Comparison of ENCODE assay signal across 6 mouse cellular contexts in the genomic region with DNA sequence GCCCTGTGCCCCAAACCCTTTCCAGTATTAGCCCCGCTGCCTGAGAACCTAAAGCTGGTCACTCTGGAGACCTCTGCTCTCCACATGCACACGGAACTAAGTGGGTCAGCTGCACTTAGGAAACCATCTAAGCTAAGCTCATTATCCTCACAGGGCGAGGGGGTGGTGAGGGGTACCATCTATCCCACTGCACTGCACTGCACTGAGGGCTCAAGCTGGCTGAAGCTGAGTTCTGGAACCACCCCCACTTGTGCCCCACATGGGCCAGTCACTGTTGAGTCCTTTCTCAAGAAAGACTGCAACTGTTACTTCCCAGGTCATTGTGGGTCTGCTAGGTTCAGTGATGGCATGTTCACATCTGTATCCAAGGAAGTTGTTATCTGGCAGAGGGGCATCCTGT. TPM values are rescaled to one million over a fixed set of nuclear protein-coding genes. Genes with fewer than 3 reads are reported as not detected.
DNase-seq lines count a peak whose midpoint lies in the region; ATAC-seq and TF ChIP-seq lines count a peak whose summit lies in the region.
"Not testable (repeated sequence)": the region's sequence is repeated elsewhere in the genome, so short reads cannot be mapped to it uniquely, and the experiment has no call there.

No protein-coding gene starts in this region.

- not testable (repeated sequence) for H3K4me2 ChIP-seq in hindbrain, embryonic 13.5 days; hindbrain, embryonic 16.5 days (ENCODE audit: low read length); lung, embryonic 16.5 days (ENCODE audit: low read depth, low read length)

- H3K36me3 ChIP-seq in hindbrain, embryonic 13.5 days, result peaks cover 28% of the 10 kb centered on the region
- H3K36me3 ChIP-seq in hindbrain, embryonic 16.5 days (ENCODE audit: control insufficient read depth, insufficient read depth, low read length), result peaks cover 14% of the 10 kb centered on the region
- H3K36me3 ChIP-seq in lung, embryonic 16.5 days (ENCODE audit: control insufficient read depth, insufficient read depth, low read length), result not testable (repeated sequence)

- DNase-seq in Patski (ENCODE audit: low read depth, low spot score), result not testable (repeated sequence)

- H3K4me3 ChIP-seq in hindbrain, embryonic 13.5 days; hindbrain, embryonic 16.5 days (ENCODE audit: low read length); lung, embryonic 16.5 days (ENCODE audit: low read length): not testable (repeated sequence)

- CTCF ChIA-PET in Patski (lab: Charles Lee), result not testable (repeated sequence)

- not testable (repeated sequence) for H3K4me1 ChIP-seq in hindbrain, embryonic 13.5 days (replicated peaks); hindbrain, embryonic 16.5 days (ENCODE audit: control insufficient read depth, insufficient read depth, low read depth, low read length); lung, embryonic 16.5 days (replicated peaks; ENCODE audit: control insufficient read depth, insufficient read depth, low read length)

- not testable (repeated sequence) for H3K9me3 ChIP-seq in hindbrain, embryonic 13.5 days; hindbrain, embryonic 16.5 days (ENCODE audit: control insufficient read depth, low read length); lung, embryonic 16.5 days (ENCODE audit: control insufficient read depth, low read length)

- 87% methylated on average over 3 of the region's 3 CpGs for whole genome bisulfite sequencing in hindbrain, embryonic 13.5 days
- WGBS in hindbrain, embryonic 16.5 days, result 100% methylated on average over 2 of the region's 3 CpGs
- WGBS in lung, embryonic 16.5 days, result 67% methylated on average over 1 of the region's 3 CpGs

- H3K9ac ChIP-seq in hindbrain, embryonic 13.5 days; hindbrain, embryonic 16.5 days (ENCODE audit: low read depth, low read length); lung, embryonic 16.5 days (ENCODE audit: low read length): not testable (repeated sequence)

- H3K27me3 ChIP-seq in Patski; hindbrain, embryonic 13.5 days; hindbrain, embryonic 16.5 days (replicated peaks; ENCODE audit: control insufficient read depth, insufficient read depth, low read length); lung, embryonic 16.5 days (ENCODE audit: control insufficient read depth, insufficient read depth, low read depth, low read length): not testable (repeated sequence)

- in situ Hi-C loops in Patski (cut with MboI; ENCODE audit: low pct_unique_long_range_greater_than_20kb), result not testable (repeated sequence)

- ATAC-seq in Patski, result peak; percentile 35
- ATAC-seq in erythroid progenitor cell, adult 5-6 weeks (replicated peaks; ENCODE audit: low FRiP score, poor library complexity, severe bottlenecking), result 0 out of 2 replicates have a peak, but pooled peaks have one; percentile 40
- peak; percentile 45; the same call in 1 of the 2 replicates for ATAC-seq in hindbrain, embryonic 13.5 days (ENCODE audit: low FRiP score)
- ATAC-seq in hindbrain, embryonic 16.5 days, result peak; percentile 35; the same call in 1 of the 2 replicates
- ATAC-seq in lung, embryonic 16.5 days (ENCODE audit: low read depth), result 0 out of 2 replicates have a peak, but pooled peaks have one; percentile 31
- ATAC-seq in monocyte, adult 5-6 weeks (replicated peaks; ENCODE audit: insufficient number of reproducible peaks, low FRiP score, low TSS enrichment, poor library complexity, severe bottlenecking), result 0 out of 2 replicates have a peak, but pooled peaks have one; percentile 25

- not testable (repeated sequence) for H3K27ac ChIP-seq in hindbrain, embryonic 13.5 days; hindbrain, embryonic 16.5 days (ENCODE audit: low read depth, low read length); lung, embryonic 16.5 days (ENCODE audit: low read length)

- POLR2A ChIA-PET in Patski (lab: Charles Lee), result not testable (repeated sequence)

- TF ChIP-seq CTCF in Patski (IDR thresholded peaks at IDR 0.05), result not testable (repeated sequence)

RNA-seq across cellular contexts. Expression of gene Abcf1, which starts 17.0 kb away (rescaled TPM):
- polyA plus RNA-seq in Patski (2021), result 110 TPM
- 26.3 and 36.9 TPM in 2 replicates for total RNA-seq in erythroid progenitor cell, adult 5-6 weeks (2015; ENCODE audit: low replicate concordance)
- total RNA-seq in erythroid progenitor cell, adult 5-6 weeks (2017; ENCODE audit: low replicate concordance), result 120 and 139 TPM in 2 replicates
- polyA plus RNA-seq in hindbrain, embryonic 13.5 days (2015; fragmentation: Nextera tagmentation; extraction: Ambion mirVana), result 96.6 and 103 TPM in 2 replicates
- polyA plus RNA-seq in hindbrain, embryonic 16.5 days (2015; fragmentation: Nextera tagmentation; extraction: Ambion mirVana), result 73.9 and 84.6 TPM in 2 replicates
- 70.6 and 82.5 TPM in 2 replicates for polyA plus RNA-seq in lung, embryonic 16.5 days (2015; fragmentation: Nextera tagmentation; extraction: Ambion mirVana)
- total RNA-seq in monocyte, adult 5-6 weeks (2017), result 177 to 254 TPM (median 221 TPM) in 3 replicates

RNA-seq across cellular contexts. Expression of gene Gnl1, which starts 27.1 kb away (rescaled TPM):
- 74.4 TPM for polyA plus RNA-seq in Patski (2021)
- total RNA-seq in erythroid progenitor cell, adult 5-6 weeks (2015; ENCODE audit: low replicate concordance), result 1.3 and 4.3 TPM in 2 replicates
- total RNA-seq in erythroid progenitor cell, adult 5-6 weeks (2017; ENCODE audit: low replicate concordance), result 3.3 and 4.9 TPM in 2 replicates
- 53.6 and 53.7 TPM in 2 replicates for polyA plus RNA-seq in hindbrain, embryonic 13.5 days (2015; fragmentation: Nextera tagmentation; extraction: Ambion mirVana)
- 74.1 and 75.1 TPM in 2 replicates for polyA plus RNA-seq in hindbrain, embryonic 16.5 days (2015; fragmentation: Nextera tagmentation; extraction: Ambion mirVana)
- polyA plus RNA-seq in lung, embryonic 16.5 days (2015; fragmentation: Nextera tagmentation; extraction: Ambion mirVana), result 43.1 and 44.7 TPM in 2 replicates
- total RNA-seq in monocyte, adult 5-6 weeks (2017), result 23.0 to 44.8 TPM (median 31.8 TPM) in 3 replicates

RNA-seq across cellular contexts. Expression of gene Prr3, which starts 27.5 kb away (rescaled TPM):
- polyA plus RNA-seq in Patski (2021), result 39.1 TPM
- 5.4 and 6.5 TPM in 2 replicates for total RNA-seq in erythroid progenitor cell, adult 5-6 weeks (2015; ENCODE audit: low replicate concordance)
- total RNA-seq in erythroid progenitor cell, adult 5-6 weeks (2017; ENCODE audit: low replicate concordance), result 4.6 TPM in 1 of 2 replicates, not detected in the other
- polyA plus RNA-seq in hindbrain, embryonic 13.5 days (2015; fragmentation: Nextera tagmentation; extraction: Ambion mirVana), result 72.8 and 73.5 TPM in 2 replicates
- polyA plus RNA-seq in hindbrain, embryonic 16.5 days (2015; fragmentation: Nextera tagmentation; extraction: Ambion mirVana), result 93.3 and 93.7 TPM in 2 replicates
- 27.5 and 29.7 TPM in 2 replicates for polyA plus RNA-seq in lung, embryonic 16.5 days (2015; fragmentation: Nextera tagmentation; extraction: Ambion mirVana)
- total RNA-seq in monocyte, adult 5-6 weeks (2017), result 14.8 to 25.6 TPM (median 22.1 TPM) in 3 replicates

RNA-seq across cellular contexts. Expression of gene Ppp1r10, which starts 36.3 kb away (rescaled TPM):
- 41.2 TPM for polyA plus RNA-seq in Patski (2021)
- 53.7 and 90.1 TPM in 2 replicates for total RNA-seq in erythroid progenitor cell, adult 5-6 weeks (2015; ENCODE audit: low replicate concordance)
- 67.5 and 87.5 TPM in 2 replicates for total RNA-seq in erythroid progenitor cell, adult 5-6 weeks (2017; ENCODE audit: low replicate concordance)
- 46.0 and 47.2 TPM in 2 replicates for polyA plus RNA-seq in hindbrain, embryonic 13.5 days (2015; fragmentation: Nextera tagmentation; extraction: Ambion mirVana)
- 32.7 and 40.2 TPM in 2 replicates for polyA plus RNA-seq in hindbrain, embryonic 16.5 days (2015; fragmentation: Nextera tagmentation; extraction: Ambion mirVana)
- polyA plus RNA-seq in lung, embryonic 16.5 days (2015; fragmentation: Nextera tagmentation; extraction: Ambion mirVana), result 38.0 and 40.5 TPM in 2 replicates
- total RNA-seq in monocyte, adult 5-6 weeks (2017), result 103 to 230 TPM (median 106 TPM) in 3 replicates

RNA-seq across cellular contexts. Expression of gene Mrps18b, which starts 36.4 kb away (rescaled TPM):
- 83.0 TPM for polyA plus RNA-seq in Patski (2021)
- 16.9 and 18.0 TPM in 2 replicates for total RNA-seq in erythroid progenitor cell, adult 5-6 weeks (2015; ENCODE audit: low replicate concordance)
- 13.5 and 50.5 TPM in 2 replicates for total RNA-seq in erythroid progenitor cell, adult 5-6 weeks (2017; ENCODE audit: low replicate concordance)
- 46.8 and 54.7 TPM in 2 replicates for polyA plus RNA-seq in hindbrain, embryonic 13.5 days (2015; fragmentation: Nextera tagmentation; extraction: Ambion mirVana)
- polyA plus RNA-seq in hindbrain, embryonic 16.5 days (2015; fragmentation: Nextera tagmentation; extraction: Ambion mirVana), result 59.6 and 67.4 TPM in 2 replicates
- polyA plus RNA-seq in lung, embryonic 16.5 days (2015; fragmentation: Nextera tagmentation; extraction: Ambion mirVana), result 67.5 and 73.1 TPM in 2 replicates
- 26.6 to 31.6 TPM (median 29.0 TPM) in 3 replicates for total RNA-seq in monocyte, adult 5-6 weeks (2017)
